Mouse (Mus musculus) ES-E14 (cell line): ENCODE measurements around the gene Trio.

ENCODE experiments used
- CHD2 ChIP-seq: IDR thresholded peaks from 2 replicates; pipeline ENCODE4 v1.6.1; 2014; ENCODE audit warnings: mild to moderate bottlenecking, low read depth, low read length, inconsistent platforms
- HCFC1 ChIP-seq: IDR thresholded peaks from 2 replicates; pipeline ENCODE4 v1.6.1; 2012; ENCODE audit warnings: low read length, inconsistent platforms, borderline replicate concordance; ENCODE audit not compliant: insufficient read depth
- MAFK ChIP-seq: IDR thresholded peaks from 2 replicates; pipeline ENCODE4 v1.6.1; 2014; ENCODE audit warnings: mild to moderate bottlenecking, low read depth, low read length, inconsistent platforms; ENCODE audit not compliant: insufficient read depth
- ZNF384 ChIP-seq: IDR thresholded peaks from 2 replicates; pipeline ENCODE4 v1.6.1; 2012; ENCODE audit warnings: low read depth, low read length, inconsistent platforms

DNA sequence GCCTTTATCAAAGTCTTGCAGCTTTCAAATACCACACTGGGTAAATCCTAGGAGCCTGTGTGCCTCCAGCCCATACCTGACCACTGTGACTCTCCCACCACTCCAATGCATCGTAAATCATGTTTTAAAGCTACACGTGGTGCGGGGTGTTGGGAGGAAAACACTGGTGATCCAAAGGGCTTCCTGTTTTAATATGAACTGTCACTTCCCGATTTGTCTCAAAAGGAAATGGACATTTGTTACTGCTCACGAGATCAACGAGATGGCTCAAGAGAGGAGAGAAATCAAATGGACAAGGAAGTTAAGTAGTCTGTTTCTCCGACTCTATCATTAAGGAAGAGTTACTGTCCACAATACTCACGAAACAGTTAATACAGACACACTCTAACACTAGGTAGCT, 84.6 kb downstream of the Trio start:
- TF ChIP-seq CHD2, result no peak
- TF ChIP-seq MAFK, result no peak
- TF ChIP-seq HCFC1, result no peak
- TF ChIP-seq ZNF384, result no peak
